Mouse (Mus musculus) erythroblast, embryonic 14.5 days (primary cell): ENCODE results near the gene Cox5a.

Experiments
- GATA1 ChIP-seq: IDR thresholded peaks from 2 replicates; pipeline ENCODE4 v1.6.1; 2012; ENCODE audit warnings: low read length, inconsistent platforms, mixed read lengths
- TAL1 ChIP-seq: IDR thresholded peaks from 3 replicates; pipeline ENCODE4 v1.6.1; 2012; ENCODE audit warnings: low read length, inconsistent platforms, mixed read lengths

DNA sequence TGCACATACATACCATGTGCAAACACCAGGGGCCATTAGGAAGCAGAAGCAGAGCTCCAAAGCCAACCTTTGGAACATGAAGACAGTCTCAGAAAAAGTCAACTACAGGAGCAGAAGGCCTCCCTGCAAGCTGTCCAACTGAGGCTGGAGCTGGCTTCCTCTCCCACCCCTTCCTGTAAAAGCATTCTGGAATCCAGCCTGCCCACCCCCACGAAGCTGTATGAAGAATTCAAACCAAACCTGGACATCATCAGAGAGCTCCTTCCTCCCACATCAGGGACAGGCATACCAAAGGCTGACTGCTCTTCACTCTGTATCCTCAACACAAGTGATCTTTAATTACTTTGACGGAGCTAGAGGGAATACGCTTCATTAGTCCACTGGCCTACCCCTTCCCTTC is 22.9 kb downstream of the Cox5a start:
- TF ChIP-seq GATA1, result no peak
- no peak for TF ChIP-seq TAL1
